Mouse (Mus musculus) G1E (cell line): ENCODE results near the gene Cnksr1.

Experiments
- CTCF ChIP-seq: IDR thresholded peaks from 2 replicates; pipeline ENCODE4 v1.5.1; 2012; ENCODE audit warnings: low read depth, low read length, inconsistent platforms, mixed read lengths
- GATA2 ChIP-seq: IDR thresholded peaks from 2 replicates; pipeline ENCODE4 v1.6.1; 2012; ENCODE audit warnings: low read depth, low read length, inconsistent platforms, borderline replicate concordance
- POLR2AphosphoS5 ChIP-seq: IDR thresholded peaks from 2 replicates; pipeline ENCODE4 v1.6.1; 2012; ENCODE audit warnings: low read depth, low read length, inconsistent platforms; ENCODE audit not compliant: insufficient replicate concordance

- TF ChIP-seq CTCF: no peak
- no peak for TF ChIP-seq GATA2
- no peak for TF ChIP-seq POLR2AphosphoS5
These were observed 38.8 kb downstream of the Cnksr1 start for GRCm38 (mm10) chr4:134199371-134199770.
